Mouse (Mus musculus) adrenal gland, adult 2 months (tissue): ENCODE measurements around the gene Entpd6. TPM values are rescaled to one million over a fixed set of nuclear protein-coding genes. Genes with fewer than 3 reads are reported as not detected.
A peak's percentile ranks its signal among the peaks of the same experiment; 100 is the strongest.

ENCODE experiments used
- DNase-seq: peaks from one replicate; pipeline ENCODE4 v3.0.0; 2021
- long read RNA-seq: library from polyadenylated mRNA; stranded (forward); transcript quantifications from one replicate; pipeline ENCODE4 v2.0.0, GENCODE M21; 2021
- polyA plus RNA-seq: library from polyadenylated mRNA; depleted of rRNA; stranded (reverse); fragments of >200 nt; gene quantifications from 2 replicates; pipeline ENCODE4 v1.2.3, GENCODE M21; 2012; rRNA removed
- total RNA-seq, 2 experiments: library from RNA; stranded (reverse); gene quantifications; 2 replicates each; pipeline ENCODE4 v1.2.3; 2021

Entpd6 gene
- 10 to 100 TPM in 1 of 2 experiments, 1 to 10 TPM in 1; 9.9 to 11.5 TPM for total RNA-seq
- polyA plus RNA-seq = 13.3 and 21.0 TPM in 2 replicates
- long read RNA-seq, transcript Entpd6-201 (14 exons, 2,540 nt) = major isoform, 5 of 15 reads
- long read RNA-seq, partial matches to known transcripts = 4 of 15 reads
- long read RNA-seq, other reads (novel, unspliced or antisense) = 6 of 15 reads

GRCm38 (mm10) chr2:150748854-150749253 is at the start of gene Entpd6:
TSS of gene Entpd6 (plus strand) at chr2:150749042.
- peak; percentile 96 for DNase-seq

- no peak for DNase-seq
Measured at GRCm38 (mm10) chr2:150712167-150712674, 36.6 kb upstream of the Entpd6 start.

- DNase-seq = no peak
Measured at GRCm38 (mm10) chr2:150735756-150736576, 12.9 kb upstream of the Entpd6 start.

- DNase-seq = no peak
Measured at GRCm38 (mm10) chr2:150737881-150738280, 11.0 kb upstream of the Entpd6 start.

GRCm38 (mm10) chr2:150740145-150740841 is 8.5 kb upstream of the Entpd6 start:
- DNase-seq = no peak

- no peak for DNase-seq
Measured at GRCm38 (mm10) chr2:150741405-150741804, 7.4 kb upstream of the Entpd6 start.

GRCm38 (mm10) chr2:150745016-150745415 is 3.8 kb upstream of the Entpd6 start:
- no peak for DNase-seq

GRCm38 (mm10) chr2:150749283-150749682 is 441 bp downstream of the Entpd6 start:
- DNase-seq = no peak

GRCm38 (mm10) chr2:150750129-150750979 is 1.5 kb downstream of the Entpd6 start:
- DNase-seq = no peak

- DNase-seq = no peak
Measured at GRCm38 (mm10) chr2:150755016-150755415, 6.2 kb downstream of the Entpd6 start.

- DNase-seq = no peak
Measured at GRCm38 (mm10) chr2:150761476-150761875, 12.6 kb downstream of the Entpd6 start.

- peak; percentile 38 for DNase-seq
Measured at GRCm38 (mm10) chr2:150765619-150766018, 16.8 kb downstream of the Entpd6 start.

GRCm38 (mm10) chr2:150766083-150766862 is 17.4 kb downstream of the Entpd6 start:
- DNase-seq = no peak

GRCm38 (mm10) chr2:150768678-150769077 is 19.8 kb downstream of the Entpd6 start:
- DNase-seq = no peak

GRCm38 (mm10) chr2:150770747-150771146 is 21.9 kb downstream of the Entpd6 start:
- DNase-seq = peak; percentile 63

- DNase-seq = no peak
Measured at GRCm38 (mm10) chr2:150771169-150771568, 22.3 kb downstream of the Entpd6 start.

- no peak for DNase-seq
Measured at GRCm38 (mm10) chr2:150771996-150772395, 23.2 kb downstream of the Entpd6 start.

GRCm38 (mm10) chr2:150772466-150773119 is 23.8 kb downstream of the Entpd6 start:
- no peak for DNase-seq

- no peak for DNase-seq
Measured at GRCm38 (mm10) chr2:150782801-150783200, 34.0 kb downstream of the Entpd6 start.
